Mouse (Mus musculus) hindbrain, embryonic 10.5 days (tissue): ENCODE data around the gene Lars2. TPM values are rescaled to one million over a fixed set of nuclear protein-coding genes. Genes with fewer than 3 reads are reported as not detected.

Source experiments
- DNase-seq: peaks from one replicate; pipeline ENCODE4 v3.0.0-alpha.2; 2017; ENCODE audit warnings: low spot score
- H3K27ac ChIP-seq: fragments of 300-500 bp; sonication (generic); 2 replicates; pipeline ENCODE4 v1.5.1; 2016; ENCODE audit warnings: mild to moderate bottlenecking, moderate library complexity
- H3K27me3 ChIP-seq: fragments of 300-500 bp; sonication (generic); 2 replicates; pipeline ENCODE4 v1.6.1; 2016; ENCODE audit warnings: mild to moderate bottlenecking; ENCODE audit not compliant: poor library complexity, insufficient read depth, severe bottlenecking
- H3K36me3 ChIP-seq: fragments of 300-500 bp; sonication (generic); 2 replicates; pipeline ENCODE4 v1.6.1; 2016; ENCODE audit warnings: mild to moderate bottlenecking, moderate library complexity
- H3K4me1 ChIP-seq: fragments of 300-500 bp; sonication (generic); replicated peaks from 2 replicates; pipeline ENCODE4 v1.6.1; 2016; ENCODE audit warnings: mild to moderate bottlenecking
- H3K4me3 ChIP-seq: fragments of 300-500 bp; sonication (generic); 2 replicates; pipeline ENCODE4 v1.5.1; 2016; ENCODE audit warnings: mild to moderate bottlenecking, moderate library complexity
- H3K9me3 ChIP-seq: fragments of 300-500 bp; sonication (generic); 2 replicates; pipeline ENCODE4 v1.6.1; 2016; ENCODE audit warnings: mild to moderate bottlenecking, moderate library complexity
- WGBS: fragments of 180-500 bp; shearing (Covaris S2); methylation state at CpG from one replicate; pipeline ENCODE4 v1.1.7; 2016; 5-methylcytosine and 5-hydroxymethylcytosine counted together
- polyA plus RNA-seq: library from polyadenylated mRNA; unstranded; fragments of >200 nt; fragmentation: Nextera tagmentation; extraction: Ambion mirVana; gene quantifications from 2 replicates; pipeline ENCODE4 v1.2.1, GENCODE M21; 2016

Lars2 gene
- polyA plus RNA-seq, 1 experiment from 2014 or later = 736 TPM

- Histone ChIP-seq H3K4me3 (no peak overlapping the region), H3K36me3 (peaks cover 74% of the 10 kb centered on the region), H3K27me3 (no peaks in the 10 kb centered on the region), H3K27ac (no peak overlapping the region), H3K4me1 (peaks cover 51% of the 10 kb centered on the region), H3K9me3 (no peaks in the 10 kb centered on the region)
- 74% methylated on average over 3 of the region's 3 CpGs for WGBS
- no peak for DNase-seq
These were observed 119.9 kb downstream of the Lars2 start for GRCm38 (mm10) chr9:123486635-123487034.

GRCm38 (mm10) chr9:123489073-123489472 lies 122.3 kb downstream of the Lars2 start:
- Histone ChIP-seq H3K4me1 (peaks cover 37% of the 10 kb centered on the region), H3K27me3 (no peaks in the 10 kb centered on the region), H3K4me3 (no peak overlapping the region), H3K9me3 (no peaks in the 10 kb centered on the region), H3K36me3 (peaks cover 58% of the 10 kb centered on the region), H3K27ac (no peak overlapping the region)
- WGBS = 89% methylated on average over 2 of the region's 2 CpGs
- DNase-seq = no peak

- H3K4me3 ChIP-seq = no peak overlapping the region
- H3K4me1 ChIP-seq = peaks cover 34% of the 10 kb centered on the region
- peaks cover 50% of the 10 kb centered on the region for H3K36me3 ChIP-seq
- no peaks in the 10 kb centered on the region for H3K27me3 ChIP-seq
- no peak overlapping the region for H3K27ac ChIP-seq
- DNase-seq = no peak
- WGBS = 72% methylated on average over 9 of the region's 9 CpGs
- no peaks in the 10 kb centered on the region for H3K9me3 ChIP-seq
These were observed 123.1 kb downstream of the Lars2 start for GRCm38 (mm10) chr9:123489727-123490343.

GRCm38 (mm10) chr9:123490930-123491329 lies 124.2 kb downstream of the Lars2 start:
- Histone ChIP-seq H3K4me3 (no peak overlapping the region), H3K9me3 (no peaks in the 10 kb centered on the region), H3K4me1 (peaks cover 36% of the 10 kb centered on the region), H3K27ac (no peak overlapping the region), H3K27me3 (no peaks in the 10 kb centered on the region), H3K36me3 (peaks cover 40% of the 10 kb centered on the region)
- WGBS = 86% methylated on average over 5 of the region's 5 CpGs
- no peak for DNase-seq

GRCm38 (mm10) chr9:123491917-123492585 lies 125.3 kb downstream of the Lars2 start:
- Histone ChIP-seq H3K27me3 (no peaks in the 10 kb centered on the region), H3K27ac (no peak overlapping the region; the same call in 1 of the 2 replicates), H3K4me1 (peaks cover 35% of the 10 kb centered on the region), H3K36me3 (peaks cover 29% of the 10 kb centered on the region), H3K4me3 (no peak overlapping the region), H3K9me3 (no peaks in the 10 kb centered on the region)
- whole genome bisulfite sequencing = 86% methylated on average over 9 of the region's 9 CpGs
- no peak for DNase-seq

- DNase-seq = peak; percentile 18
- Histone ChIP-seq H3K9me3 (no peaks in the 10 kb centered on the region), H3K4me3 (peak overlapping the region; percentile 9; the same call in 1 of the 2 replicates), H3K27ac (no peak overlapping the region), H3K36me3 (peaks cover 30% of the 10 kb centered on the region), H3K4me1 (peaks cover 21% of the 10 kb centered on the region), H3K27me3 (no peaks in the 10 kb centered on the region)
- 21% methylated on average over 13 of the region's 13 CpGs for WGBS
These were observed 129.9 kb downstream of the Lars2 start for GRCm38 (mm10) chr9:123496665-123497064.

GRCm38 (mm10) chr9:123497906-123498305 lies 131.2 kb downstream of the Lars2 start:
- DNase-seq = no peak
- peaks cover 31% of the 10 kb centered on the region for H3K36me3 ChIP-seq
- peaks cover 11% of the 10 kb centered on the region; the same call in 1 of the 2 replicates for H3K4me1 ChIP-seq
- no peak overlapping the region for H3K4me3 ChIP-seq
- H3K27me3 ChIP-seq = no peaks in the 10 kb centered on the region
- H3K27ac ChIP-seq = no peak overlapping the region
- WGBS = 86% methylated on average over 5 of the region's 5 CpGs
- H3K9me3 ChIP-seq = no peaks in the 10 kb centered on the region

- H3K36me3 ChIP-seq = peaks cover 45% of the 10 kb centered on the region
- no peak overlapping the region for H3K4me3 ChIP-seq
- 95% methylated on average over 4 of the region's 4 CpGs for WGBS
- no peak for DNase-seq
- H3K27me3 ChIP-seq = no peaks in the 10 kb centered on the region
- no peaks in the 10 kb centered on the region for H3K9me3 ChIP-seq
- no peak overlapping the region for H3K27ac ChIP-seq
- peaks cover 11% of the 10 kb centered on the region; the same call in 1 of the 2 replicates for H3K4me1 ChIP-seq
These were observed 133.8 kb downstream of the Lars2 start for GRCm38 (mm10) chr9:123500480-123500879.

- H3K36me3 ChIP-seq = peaks cover 56% of the 10 kb centered on the region
- no peaks in the 10 kb centered on the region for H3K27me3 ChIP-seq
- no peak for DNase-seq
- H3K27ac ChIP-seq = no peak overlapping the region
- H3K4me3 ChIP-seq = no peak overlapping the region
- WGBS = 80% methylated on average over 5 of the region's 5 CpGs
- no peaks in the 10 kb centered on the region for H3K9me3 ChIP-seq
- H3K4me1 ChIP-seq = no peaks in the 10 kb centered on the region
These were observed 136.6 kb downstream of the Lars2 start for GRCm38 (mm10) chr9:123503171-123503834.

- no peaks in the 10 kb centered on the region for H3K4me1 ChIP-seq
- no peaks in the 10 kb centered on the region for H3K27me3 ChIP-seq
- peaks cover 53% of the 10 kb centered on the region for H3K36me3 ChIP-seq
- 11% methylated on average over 2 of the region's 2 CpGs for WGBS
- no peaks in the 10 kb centered on the region for H3K9me3 ChIP-seq
- H3K27ac ChIP-seq = no peak overlapping the region
- peak; percentile 56 for DNase-seq
- H3K4me3 ChIP-seq = no peak overlapping the region
These were observed 137.6 kb downstream of the Lars2 start for GRCm38 (mm10) chr9:123504325-123504724.

GRCm38 (mm10) chr9:123505598-123505997 lies 138.9 kb downstream of the Lars2 start:
- H3K4me1 ChIP-seq = no peaks in the 10 kb centered on the region
- H3K36me3 ChIP-seq = peaks cover 54% of the 10 kb centered on the region
- no peaks in the 10 kb centered on the region for H3K27me3 ChIP-seq
- H3K4me3 ChIP-seq = no peak overlapping the region
- no peak overlapping the region for H3K27ac ChIP-seq
- H3K9me3 ChIP-seq = no peaks in the 10 kb centered on the region
- no peak for DNase-seq
- whole genome bisulfite sequencing = 85% methylated on average over 1 of the region's 1 CpGs

- H3K4me1 ChIP-seq = no peaks in the 10 kb centered on the region
- no peaks in the 10 kb centered on the region for H3K27me3 ChIP-seq
- no peak overlapping the region for H3K27ac ChIP-seq
- H3K4me3 ChIP-seq = no peak overlapping the region
- H3K9me3 ChIP-seq = no peaks in the 10 kb centered on the region
- peaks cover 54% of the 10 kb centered on the region for H3K36me3 ChIP-seq
- no peak for DNase-seq
- 87% methylated on average over 4 of the region's 4 CpGs for WGBS
These were observed 139.8 kb downstream of the Lars2 start for GRCm38 (mm10) chr9:123506270-123507146.
